Mouse (Mus musculus): Measurements from ENCODE around the gene Tgm2. TPM values are rescaled to one million over a fixed set of nuclear protein-coding genes. Genes with fewer than 3 reads are reported as not detected.

Tgm2 gene
- total and polyA plus RNA-seq, 2 experiments from 2014 or later: 6.8 to 13.3 TPM

- WGBS: 96% methylated on average over 3 of the region's 3 CpGs
- Histone ChIP-seq H3K4me3 (ENCODE audit: low read depth, low read length) (no peak overlapping the region), H3K9me3 (ENCODE audit: low read length) (no peaks in the 10 kb centered on the region), H3K4me1 (ENCODE audit: insufficient read depth, low read length) (no peaks in the 10 kb centered on the region), H3K9ac (replicated peaks; ENCODE audit: low read length, poor library complexity, severe bottlenecking) (no peak overlapping the region), H3K27me3 (ENCODE audit: insufficient read depth, low read length) (0 out of 2 replicates have a peak, but pooled peaks cover under 1% of the 10 kb centered on the region), H3K4me2 (ENCODE audit: low read depth, low read length, poor library complexity, severe bottlenecking) (no peak overlapping the region), H3K36me3 (ENCODE audit: insufficient read depth, low read length) (no peaks in the 10 kb centered on the region), H3K27ac (ENCODE audit: low read depth, low read length) (no peak overlapping the region)
- DNase-seq (ENCODE audit: low spot score) (no peak), ATAC-seq (ENCODE audit: low FRiP score) (no peak)
- TF ChIP-seq CTCF (IDR thresholded peaks at IDR 0.05): peak; percentile 38
These were observed 4.8 kb upstream of the Tgm2 start for GRCm38 (mm10) chr2:158151077-158151476.

GRCm38 (mm10) chr2:158146971-158147370, 735 bp upstream of the Tgm2 start:
- Histone ChIP-seq H3K27me3 (ENCODE audit: insufficient read depth, low read length) (peaks cover 5% of the 10 kb centered on the region; the same call in 1 of the 2 replicates), H3K36me3 (ENCODE audit: insufficient read depth, low read length) (no peaks in the 10 kb centered on the region), H3K4me3 (ENCODE audit: low read depth, low read length) (no peak overlapping the region), H3K4me2 (ENCODE audit: low read depth, low read length, poor library complexity, severe bottlenecking) (no peak overlapping the region), H3K9me3 (ENCODE audit: low read length) (no peaks in the 10 kb centered on the region), H3K9ac (replicated peaks; ENCODE audit: low read length, poor library complexity, severe bottlenecking) (no peak overlapping the region), H3K27ac (ENCODE audit: low read depth, low read length) (no peak overlapping the region), H3K4me1 (ENCODE audit: insufficient read depth, low read length) (no peaks in the 10 kb centered on the region)
- 95% methylated on average over 8 of the region's 8 CpGs for WGBS
- DNase-seq (ENCODE audit: low spot score) (no peak), ATAC-seq (ENCODE audit: low FRiP score) (no peak)
- TF ChIP-seq CTCF (IDR thresholded peaks at IDR 0.05): no peak

DNA sequence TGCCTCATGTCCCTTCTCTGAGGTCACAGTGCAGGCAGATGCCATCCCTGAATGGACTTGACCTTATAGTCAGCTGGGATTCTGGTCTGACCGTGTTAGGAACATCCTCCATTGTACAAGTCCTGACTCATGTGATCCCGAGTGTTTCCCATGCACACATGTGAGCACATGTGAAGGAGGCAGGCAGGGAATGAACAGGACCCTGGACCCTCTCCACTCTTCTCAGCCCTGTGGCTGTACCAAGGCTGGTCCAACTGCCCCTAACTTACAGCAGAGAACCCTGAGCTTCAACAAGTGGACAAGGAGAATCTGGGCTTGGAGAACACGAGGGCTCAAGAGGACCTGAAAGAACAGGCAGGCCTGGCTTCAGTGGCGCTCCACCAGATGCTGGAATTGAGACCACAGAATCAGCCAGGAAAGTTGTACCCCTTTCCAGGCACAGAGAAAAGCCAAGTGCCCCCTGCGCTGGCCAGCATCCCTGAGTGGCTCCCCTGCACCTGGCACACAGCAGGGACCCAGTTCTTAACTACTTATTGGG, 639 bp downstream of the Tgm2 start:
- TF ChIP-seq CTCF (IDR thresholded peaks at IDR 0.05): no peak
- no peak for ATAC-seq (ENCODE audit: low FRiP score)
- peak overlapping the region; percentile 21; the same call in 1 of the 2 replicates for H3K4me3 ChIP-seq (ENCODE audit: low read depth, low read length)
- H3K9me3 ChIP-seq (ENCODE audit: low read length): no peaks in the 10 kb centered on the region
- no peak overlapping the region for H3K27ac ChIP-seq (ENCODE audit: low read depth, low read length)
- WGBS: 75% methylated on average over 5 of the region's 5 CpGs
- H3K36me3 ChIP-seq (ENCODE audit: insufficient read depth, low read length): no peaks in the 10 kb centered on the region
- peak overlapping the region; percentile 45 for H3K4me2 ChIP-seq (ENCODE audit: low read depth, low read length, poor library complexity, severe bottlenecking)
- H3K4me1 ChIP-seq (ENCODE audit: insufficient read depth, low read length): no peaks in the 10 kb centered on the region
- no peak overlapping the region for H3K9ac ChIP-seq (replicated peaks; ENCODE audit: low read length, poor library complexity, severe bottlenecking)
- peaks cover 5% of the 10 kb centered on the region; the same call in 1 of the 2 replicates for H3K27me3 ChIP-seq (ENCODE audit: insufficient read depth, low read length)
- DNase-seq (ENCODE audit: low spot score): no peak

DNA sequence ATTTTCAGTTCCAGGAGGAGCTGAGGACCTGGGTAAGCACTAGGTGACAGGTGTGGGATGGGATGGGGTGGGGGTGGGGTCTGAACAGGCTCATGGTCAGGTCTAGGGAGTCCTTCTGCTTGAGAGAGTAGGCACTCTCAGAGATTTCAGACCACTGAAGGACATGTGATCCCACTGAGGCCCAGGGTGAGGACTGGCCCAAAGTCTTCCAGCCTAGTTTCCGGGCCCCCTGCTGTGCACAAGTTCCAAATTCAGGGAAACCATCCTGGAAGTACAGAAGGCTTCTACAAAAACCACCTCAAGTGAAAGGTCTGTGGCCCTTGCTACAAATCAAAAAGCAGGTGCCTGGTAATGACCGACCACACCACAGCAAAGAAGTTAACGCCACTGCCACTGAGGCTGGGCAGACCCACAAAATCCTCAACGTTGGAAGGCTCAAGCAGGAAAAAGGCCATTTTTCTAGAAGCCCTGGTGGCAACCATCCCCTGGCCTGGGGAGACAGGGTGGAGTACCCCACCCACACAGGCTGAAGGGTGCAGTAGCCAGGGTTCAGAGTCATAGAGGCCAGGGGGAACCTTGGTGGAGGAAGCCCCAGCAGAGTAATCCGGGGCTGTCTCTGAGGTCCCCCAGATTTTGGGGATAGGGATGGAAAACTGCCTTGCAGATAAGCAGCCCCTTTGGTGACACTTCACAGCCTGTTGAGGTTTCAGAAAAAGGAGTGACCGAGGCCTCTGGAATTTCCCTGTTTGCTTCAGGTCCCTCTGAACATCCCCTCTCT, 1.3 kb downstream of the Tgm2 start:
- TF ChIP-seq CTCF (IDR thresholded peaks at IDR 0.05): no peak
- 89% methylated on average over 6 of the region's 6 CpGs for WGBS
- Histone ChIP-seq H3K9ac (replicated peaks; ENCODE audit: low read length, poor library complexity, severe bottlenecking) (no peak overlapping the region), H3K4me1 (ENCODE audit: insufficient read depth, low read length) (no peaks in the 10 kb centered on the region), H3K27ac (ENCODE audit: low read depth, low read length) (no peak overlapping the region), H3K27me3 (ENCODE audit: insufficient read depth, low read length) (peaks cover 5% of the 10 kb centered on the region; the same call in 1 of the 2 replicates), H3K9me3 (ENCODE audit: low read length) (no peaks in the 10 kb centered on the region), H3K4me2 (ENCODE audit: low read depth, low read length, poor library complexity, severe bottlenecking) (no peak overlapping the region), H3K4me3 (ENCODE audit: low read depth, low read length) (no peak overlapping the region), H3K36me3 (ENCODE audit: insufficient read depth, low read length) (no peaks in the 10 kb centered on the region)
- DNase-seq (ENCODE audit: low spot score): no peak
- no peak for ATAC-seq (ENCODE audit: low FRiP score)

- Histone ChIP-seq H3K27me3 (ENCODE audit: insufficient read depth, low read length) (peaks cover 5% of the 10 kb centered on the region; the same call in 1 of the 2 replicates), H3K27ac (ENCODE audit: low read depth, low read length) (no peak overlapping the region), H3K36me3 (ENCODE audit: insufficient read depth, low read length) (no peaks in the 10 kb centered on the region), H3K9me3 (ENCODE audit: low read length) (no peaks in the 10 kb centered on the region), H3K4me1 (ENCODE audit: insufficient read depth, low read length) (no peaks in the 10 kb centered on the region), H3K4me3 (ENCODE audit: low read depth, low read length) (no peak overlapping the region), H3K9ac (replicated peaks; ENCODE audit: low read length, poor library complexity, severe bottlenecking) (no peak overlapping the region), H3K4me2 (ENCODE audit: low read depth, low read length, poor library complexity, severe bottlenecking) (no peak overlapping the region)
- DNase-seq (ENCODE audit: low spot score) (no peak), ATAC-seq (ENCODE audit: low FRiP score) (no peak)
- TF ChIP-seq CTCF (IDR thresholded peaks at IDR 0.05): no peak
- WGBS: 41% methylated on average over 8 of the region's 8 CpGs
These were observed 2.0 kb downstream of the Tgm2 start for GRCm38 (mm10) chr2:158144263-158144662.

- peaks cover 5% of the 10 kb centered on the region; the same call in 1 of the 2 replicates for H3K27me3 ChIP-seq (ENCODE audit: insufficient read depth, low read length)
- no peak overlapping the region for H3K27ac ChIP-seq (ENCODE audit: low read depth, low read length)
- no peak overlapping the region for H3K4me3 ChIP-seq (ENCODE audit: low read depth, low read length)
- ATAC-seq (ENCODE audit: low FRiP score) (no peak), DNase-seq (ENCODE audit: low spot score) (no peak)
- no peaks in the 10 kb centered on the region for H3K4me1 ChIP-seq (ENCODE audit: insufficient read depth, low read length)
- no peak overlapping the region for H3K4me2 ChIP-seq (ENCODE audit: low read depth, low read length, poor library complexity, severe bottlenecking)
- no peaks in the 10 kb centered on the region for H3K36me3 ChIP-seq (ENCODE audit: insufficient read depth, low read length)
- H3K9me3 ChIP-seq (ENCODE audit: low read length): no peaks in the 10 kb centered on the region
- no peak overlapping the region for H3K9ac ChIP-seq (replicated peaks; ENCODE audit: low read length, poor library complexity, severe bottlenecking)
- WGBS: 50% methylated on average over 3 of the region's 3 CpGs
- no peak for TF ChIP-seq CTCF (IDR thresholded peaks at IDR 0.05)
These were observed 2.4 kb downstream of the Tgm2 start for GRCm38 (mm10) chr2:158143816-158144215.
